Mouse (Mus musculus) kidney, embryonic 14.5 days (tissue): ENCODE results near the gene Hnrnpl. TPM values are rescaled to one million over a fixed set of nuclear protein-coding genes. Genes with fewer than 3 reads are reported as not detected.

Source experiments
- ATAC-seq: fragments of 200-750 bp; cut with Nextera tagmentation; 2 replicates; pipeline ENCODE4 v1.8.0; 2017; ENCODE audit warnings: moderate number of reproducible peaks, mild to moderate bottlenecking, moderate TSS enrichment, moderate library complexity; ENCODE audit not compliant: low FRiP score, low TSS enrichment
- H3K27ac ChIP-seq: fragments of 300-500 bp; sonication (generic); 2 replicates; pipeline ENCODE4 v1.5.1; 2014; ENCODE audit warnings: low read depth, mild to moderate bottlenecking, low read length, moderate library complexity, mixed read lengths
- H3K27me3 ChIP-seq: fragments of 300-500 bp; sonication (generic); 2 replicates; pipeline ENCODE4 v1.6.1; 2014; ENCODE audit warnings: mild to moderate bottlenecking, low read length; ENCODE audit not compliant: control insufficient read depth, insufficient read depth
- H3K36me3 ChIP-seq: fragments of 300-500 bp; sonication (generic); 2 replicates; pipeline ENCODE4 v1.6.1; 2014; ENCODE audit warnings: low read length, mixed read lengths; ENCODE audit not compliant: control insufficient read depth, insufficient read depth
- H3K4me1 ChIP-seq: fragments of 300-500 bp; sonication (generic); 2 replicates; pipeline ENCODE4 v1.6.1; 2014; ENCODE audit warnings: low read length, mixed read lengths; ENCODE audit not compliant: control insufficient read depth, insufficient read depth
- H3K4me2 ChIP-seq: fragments of 300-500 bp; sonication (generic); replicated peaks from 2 replicates; pipeline ENCODE4 v1.6.1; 2014; ENCODE audit warnings: low read depth, mild to moderate bottlenecking, low read length
- H3K4me3 ChIP-seq: fragments of 300-500 bp; sonication (generic); 2 replicates; pipeline ENCODE4 v1.5.1; 2014; ENCODE audit warnings: mild to moderate bottlenecking, low read length
- H3K9ac ChIP-seq: fragments of 300-500 bp; sonication (generic); 2 replicates; pipeline ENCODE4 v1.6.1; 2014; ENCODE audit warnings: low read depth, mild to moderate bottlenecking, low read length, moderate library complexity
- H3K9me3 ChIP-seq: fragments of 300-500 bp; sonication (generic); 2 replicates; pipeline ENCODE4 v1.6.1; 2016; ENCODE audit warnings: low read length; ENCODE audit not compliant: control insufficient read depth
- WGBS: fragments of 180-500 bp; shearing (Covaris S2); extraction: QIAGEN DNeasy Blood & Tissue Kit; methylation state at CpG from one replicate; pipeline ENCODE4 v1.1.7; 2014; 5-methylcytosine and 5-hydroxymethylcytosine counted together
- polyA plus RNA-seq: library from polyadenylated mRNA; unstranded; fragments of >200 nt; fragmentation: Nextera tagmentation; extraction: Ambion mirVana; gene quantifications from 2 replicates; pipeline ENCODE4 v1.2.1, GENCODE M21; 2014

Gene Hnrnpl
- polyA plus RNA-seq, 1 experiment from 2014 or later = 283 TPM

- 84% methylated on average over 3 of the region's 3 CpGs for WGBS
- Histone ChIP-seq H3K27ac (no peak overlapping the region), H3K9ac (no peak overlapping the region), H3K4me3 (no peak overlapping the region), H3K4me2 (no peak overlapping the region), H3K27me3 (no peaks in the 10 kb centered on the region), H3K4me1 (peaks cover 5% of the 10 kb centered on the region), H3K36me3 (no peaks in the 10 kb centered on the region), H3K9me3 (no peaks in the 10 kb centered on the region)
- no peak for ATAC-seq
Observed at GRCm38 (mm10) chr7:28770309-28770708, 38.0 kb upstream of the Hnrnpl start.

DNA sequence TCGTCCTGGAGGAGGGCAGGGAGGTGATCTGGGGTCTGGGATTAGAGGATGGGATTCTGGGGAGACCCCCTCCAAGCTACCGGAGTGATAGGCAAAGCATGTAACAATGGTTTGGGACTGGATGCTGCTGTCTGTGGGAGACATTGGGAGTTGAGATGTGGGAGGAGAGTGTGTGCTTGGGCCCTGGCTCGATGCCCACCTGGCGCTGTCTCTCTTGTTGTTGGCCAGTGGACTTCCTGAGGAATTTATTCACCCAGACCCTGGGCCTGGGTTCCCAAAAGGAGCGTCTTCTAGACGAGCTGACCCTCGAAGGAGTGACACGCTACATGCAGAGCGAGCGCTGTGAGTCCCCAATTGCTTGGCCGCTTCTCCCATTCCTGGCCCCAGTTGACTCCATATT is 36.5 kb upstream of the Hnrnpl start:
- no peak overlapping the region for H3K4me3 ChIP-seq
- H3K9me3 ChIP-seq = no peaks in the 10 kb centered on the region
- no peak overlapping the region for H3K4me2 ChIP-seq
- ATAC-seq = no peak
- H3K27me3 ChIP-seq = no peaks in the 10 kb centered on the region
- no peak overlapping the region for H3K27ac ChIP-seq
- no peaks in the 10 kb centered on the region for H3K4me1 ChIP-seq
- H3K36me3 ChIP-seq = no peaks in the 10 kb centered on the region
- no peak overlapping the region for H3K9ac ChIP-seq
- 93% methylated on average over 11 of the region's 11 CpGs for WGBS

- Histone ChIP-seq H3K36me3 (no peaks in the 10 kb centered on the region), H3K27ac (no peak overlapping the region), H3K4me2 (no peak overlapping the region), H3K4me3 (no peak overlapping the region), H3K4me1 (no peaks in the 10 kb centered on the region), H3K9me3 (no peaks in the 10 kb centered on the region), H3K9ac (no peak overlapping the region), H3K27me3 (no peaks in the 10 kb centered on the region)
- no peak; the same call in 1 of the 2 replicates for ATAC-seq
- WGBS = 49% methylated on average over 3 of the region's 3 CpGs
Observed at GRCm38 (mm10) chr7:28773163-28773562, 35.2 kb upstream of the Hnrnpl start.

GRCm38 (mm10) chr7:28774164-28774563 is 34.2 kb upstream of the Hnrnpl start:
- no peaks in the 10 kb centered on the region for H3K36me3 ChIP-seq
- no peak for ATAC-seq

GRCm38 (mm10) chr7:28775129-28775528 is 33.2 kb upstream of the Hnrnpl start:
- Histone ChIP-seq H3K4me1 (peaks cover under 1% of the 10 kb centered on the region), H3K4me2 (no peak overlapping the region), H3K27ac (no peak overlapping the region), H3K9me3 (no peaks in the 10 kb centered on the region), H3K27me3 (no peaks in the 10 kb centered on the region), H3K4me3 (no peak overlapping the region), H3K9ac (no peak overlapping the region), H3K36me3 (no peaks in the 10 kb centered on the region)
- WGBS = 90% methylated on average over 7 of the region's 7 CpGs
- no peak for ATAC-seq

More at GRCm38 (mm10) chr7:28774164-28774563, 34.2 kb upstream of the Hnrnpl start:
- peak overlapping the region; percentile 14; the same call in 1 of the 2 replicates for H3K9ac ChIP-seq
- H3K4me2 ChIP-seq = no peak overlapping the region
- no peak overlapping the region for H3K27ac ChIP-seq
- H3K4me1 ChIP-seq = no peaks in the 10 kb centered on the region
- no peaks in the 10 kb centered on the region for H3K9me3 ChIP-seq
- no peaks in the 10 kb centered on the region for H3K27me3 ChIP-seq
- H3K4me3 ChIP-seq = no peak overlapping the region
- 74% methylated on average over 12 of the region's 12 CpGs for WGBS

- no peaks in the 10 kb centered on the region for H3K27me3 ChIP-seq
- no peak overlapping the region for H3K9ac ChIP-seq
- H3K27ac ChIP-seq = no peak overlapping the region
- H3K4me3 ChIP-seq = no peak overlapping the region
- no peak overlapping the region for H3K4me2 ChIP-seq
- no peak for ATAC-seq
- peaks cover 3% of the 10 kb centered on the region; the same call in 1 of the 2 replicates for H3K36me3 ChIP-seq
- H3K9me3 ChIP-seq = no peaks in the 10 kb centered on the region
- peaks cover 6% of the 10 kb centered on the region for H3K4me1 ChIP-seq
- 86% methylated on average over 9 of the region's 9 CpGs for WGBS
Observed at GRCm38 (mm10) chr7:28778825-28779224, 29.5 kb upstream of the Hnrnpl start.

GRCm38 (mm10) chr7:28780067-28780658 is 28.2 kb upstream of the Hnrnpl start:
- ATAC-seq = peak; percentile 58; the same call in 1 of the 2 replicates
- Histone ChIP-seq H3K27ac (no peak overlapping the region), H3K4me2 (no peak overlapping the region), H3K27me3 (no peaks in the 10 kb centered on the region), H3K4me1 (peaks cover 6% of the 10 kb centered on the region), H3K9me3 (no peaks in the 10 kb centered on the region), H3K4me3 (no peak overlapping the region), H3K9ac (no peak overlapping the region), H3K36me3 (peaks cover 3% of the 10 kb centered on the region; the same call in 1 of the 2 replicates)
- 48% methylated on average over 6 of the region's 6 CpGs for WGBS

DNA sequence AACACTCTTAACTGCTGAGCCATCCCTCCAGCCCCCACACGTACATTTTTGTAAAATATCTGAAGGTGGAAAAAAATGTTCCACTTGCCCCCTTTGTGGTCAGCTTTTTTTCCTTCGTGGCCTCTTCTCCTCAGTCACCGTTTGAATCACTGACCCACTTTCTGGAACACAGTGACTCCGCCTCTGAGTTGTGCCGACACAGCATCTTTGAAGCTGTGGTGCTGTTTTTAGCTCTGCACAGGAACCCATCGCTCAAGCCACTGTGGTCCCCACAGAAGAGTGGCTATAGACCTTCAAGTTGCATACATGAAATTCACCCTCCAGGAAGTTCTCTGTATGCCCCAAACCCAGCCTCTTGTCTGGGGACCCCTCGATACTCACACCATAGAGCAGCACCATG is 27.5 kb upstream of the Hnrnpl start:
- Histone ChIP-seq H3K27me3 (no peaks in the 10 kb centered on the region), H3K4me3 (no peak overlapping the region), H3K4me2 (no peak overlapping the region), H3K9me3 (no peaks in the 10 kb centered on the region), H3K36me3 (peaks cover 3% of the 10 kb centered on the region; the same call in 1 of the 2 replicates), H3K27ac (no peak overlapping the region), H3K9ac (no peak overlapping the region), H3K4me1 (peaks cover 6% of the 10 kb centered on the region)
- no peak for ATAC-seq
- 77% methylated on average over 7 of the region's 7 CpGs for WGBS

- H3K36me3 ChIP-seq = peaks cover 3% of the 10 kb centered on the region; the same call in 1 of the 2 replicates
Observed at GRCm38 (mm10) chr7:28781261-28781663, 27.1 kb upstream of the Hnrnpl start.

More at GRCm38 (mm10) chr7:28781261-28781663, 27.1 kb upstream of the Hnrnpl start:
- H3K9ac ChIP-seq = no peak overlapping the region
- H3K4me3 ChIP-seq = no peak overlapping the region
- ATAC-seq = no peak
- H3K4me1 ChIP-seq = peaks cover 6% of the 10 kb centered on the region
- H3K27ac ChIP-seq = no peak overlapping the region
- WGBS = 90% methylated on average over 8 of the region's 8 CpGs
- no peaks in the 10 kb centered on the region for H3K9me3 ChIP-seq
- no peaks in the 10 kb centered on the region for H3K27me3 ChIP-seq
- H3K4me2 ChIP-seq = no peak overlapping the region
